Mouse (Mus musculus): Measurements from ENCODE around the gene Ppa2.

DNA sequence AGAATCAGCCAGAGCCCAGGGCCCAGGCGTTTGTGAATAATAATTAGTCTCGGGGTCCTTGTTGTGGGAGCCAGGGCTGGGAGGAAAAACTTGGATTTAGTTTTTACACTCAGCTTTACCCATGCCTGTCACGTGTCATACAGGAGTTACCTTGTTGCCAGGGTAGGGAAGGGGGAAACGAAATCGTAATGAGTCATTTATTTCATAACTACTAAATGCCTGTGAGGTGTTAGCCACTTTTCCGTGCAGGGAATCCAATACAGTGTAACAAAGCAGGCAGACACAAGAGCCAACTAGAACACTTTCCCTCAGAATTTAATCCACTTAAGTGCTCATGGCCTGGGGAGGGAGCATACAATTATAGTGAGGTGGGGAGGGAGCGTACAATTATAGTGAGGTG, 9.9 kb downstream of the Ppa2 start:
- TF ChIP-seq POLR2A (IDR thresholded peaks at IDR 0.05; ENCODE audit: insufficient read length, low read depth) (no peak), MAX (IDR thresholded peaks at IDR 0.05; ENCODE audit: low read depth) (no peak), TCF12 (IDR thresholded peaks at IDR 0.05; ENCODE audit: insufficient read depth, poor library complexity, severe bottlenecking) (no peak), E2F4 (IDR thresholded peaks at IDR 0.05; ENCODE audit: insufficient read depth) (no peak), POLR2AphosphoS2 (IDR thresholded peaks at IDR 0.05; ENCODE audit: insufficient read length, low read depth) (no peak), USF1 (IDR thresholded peaks at IDR 0.05; ENCODE audit: low read depth) (no peak), REST (IDR thresholded peaks at IDR 0.05; ENCODE audit: insufficient read depth, insufficient read length) (no peak), TCF3 (IDR thresholded peaks at IDR 0.05; ENCODE audit: insufficient read length, low read depth) (no peak), MYOG (IDR thresholded peaks at IDR 0.05; ENCODE audit: control insufficient read depth in 1 of 3, insufficient read depth in 1 of 3, insufficient read length in 2 of 3, low read depth in 2 of 3) (no peak), CEBPB (IDR thresholded peaks at IDR 0.05; ENCODE audit: insufficient read depth, poor library complexity, severe bottlenecking) (no peak), MYOD1 (IDR thresholded peaks at IDR 0.05; ENCODE audit: control insufficient read depth in 1 of 3, insufficient read length in 2 of 3, low read depth in 2 of 3) (no peak)
